Mouse (Mus musculus) natural killer cell, adult 2 months (primary cell): ENCODE measurements around the gene Il22ra1.
"Not testable (repeated sequence)": the region's sequence is repeated elsewhere in the genome, so short reads cannot be mapped to it uniquely, and the experiment has no call there.

Experiments used
- DNase-seq, 2 experiments: peaks; one replicate each; pipeline ENCODE4 v3.0.0; 2022; ENCODE audit warnings: low spot score in 2 of 2

Gene Il22ra1

GRCm38 (mm10) chr4:135727817-135728216 is at the start of gene Il22ra1:
TSS of gene Il22ra1 (plus strand) at chr4:135728172.
- DNase-seq: no peak

GRCm38 (mm10) chr4:135679316-135679715 is 48.7 kb upstream of the Il22ra1 start:
- peak in 1 of 2 experiments; percentile 60 for DNase-seq

- DNase-seq: no peak
Measured at GRCm38 (mm10) chr4:135681789-135682188, 46.2 kb upstream of the Il22ra1 start.

- no peak for DNase-seq
Measured at GRCm38 (mm10) chr4:135683553-135683952, 44.4 kb upstream of the Il22ra1 start.

GRCm38 (mm10) chr4:135684731-135685130 is 43.2 kb upstream of the Il22ra1 start:
- no peak for DNase-seq

GRCm38 (mm10) chr4:135685906-135686567 is 41.9 kb upstream of the Il22ra1 start, which contains the start of gene Ifnlr1:
TSS of gene Ifnlr1 (plus strand) at chr4:135686287.
- peak in 1 of 2 experiments; percentile 48 for DNase-seq

GRCm38 (mm10) chr4:135686568-135686953 is 41.4 kb upstream of the Il22ra1 start:
- no peak for DNase-seq

GRCm38 (mm10) chr4:135689797-135690196 is 38.2 kb upstream of the Il22ra1 start:
- no peak for DNase-seq

GRCm38 (mm10) chr4:135690241-135690640 is 37.7 kb upstream of the Il22ra1 start:
- no peak for DNase-seq

GRCm38 (mm10) chr4:135692916-135693315 is 35.1 kb upstream of the Il22ra1 start:
- DNase-seq: peak in 1 of 2 experiments; percentile 34

- no peak for DNase-seq
Measured at GRCm38 (mm10) chr4:135698498-135698897, 29.5 kb upstream of the Il22ra1 start.

GRCm38 (mm10) chr4:135703497-135703896 is 24.5 kb upstream of the Il22ra1 start:
- no peak for DNase-seq

GRCm38 (mm10) chr4:135704016-135704415 is 24.0 kb upstream of the Il22ra1 start:
- no peak for DNase-seq

GRCm38 (mm10) chr4:135706045-135706444 is 21.9 kb upstream of the Il22ra1 start:
- DNase-seq: no peak

GRCm38 (mm10) chr4:135709072-135709564 is 18.9 kb upstream of the Il22ra1 start:
- DNase-seq: peak; percentile 56 to 78

GRCm38 (mm10) chr4:135709621-135710020 is 18.4 kb upstream of the Il22ra1 start:
- no peak for DNase-seq

- no peak for DNase-seq
Measured at GRCm38 (mm10) chr4:135710392-135710791, 17.6 kb upstream of the Il22ra1 start.

- DNase-seq: no peak
Measured at GRCm38 (mm10) chr4:135714776-135715175, 13.2 kb upstream of the Il22ra1 start.

- not testable (repeated sequence) for DNase-seq
Measured at GRCm38 (mm10) chr4:135716438-135716837, 11.5 kb upstream of the Il22ra1 start.

GRCm38 (mm10) chr4:135722540-135723290 is 5.3 kb upstream of the Il22ra1 start:
- no peak for DNase-seq

- no peak for DNase-seq
Measured at GRCm38 (mm10) chr4:135726416-135726815, 1.6 kb upstream of the Il22ra1 start.

- no peak for DNase-seq
Measured at GRCm38 (mm10) chr4:135730204-135730603, 2.2 kb downstream of the Il22ra1 start.

GRCm38 (mm10) chr4:135730951-135731350 is 3.0 kb downstream of the Il22ra1 start:
- DNase-seq: no peak
